In the genomic region with DNA sequence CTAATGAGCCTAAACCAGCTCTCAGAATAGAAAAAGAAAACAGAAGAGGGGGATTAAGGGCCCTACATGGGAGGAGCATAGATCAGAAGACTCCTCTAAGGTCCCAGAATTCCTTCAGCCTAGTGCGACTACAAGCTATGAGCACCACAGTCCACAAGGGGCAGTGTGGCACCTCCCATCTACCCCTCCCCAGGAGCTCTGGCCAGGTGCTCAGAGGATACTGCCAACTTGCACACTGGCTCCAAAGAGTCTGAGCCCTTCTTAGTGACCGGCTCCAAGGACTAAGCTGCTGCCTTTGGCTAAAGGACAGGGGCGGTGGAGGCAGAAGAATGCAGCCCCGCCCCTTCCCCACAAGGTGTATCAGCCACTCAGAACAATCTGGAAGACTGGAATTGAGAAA, we compare ENCODE assay signal across 9 mouse cellular contexts.
A peak's percentile ranks its signal among the peaks of the same experiment; 100 is the strongest.
DNase-seq lines count a peak whose midpoint lies in the region; ATAC-seq and TF ChIP-seq lines count a peak whose summit lies in the region.
"Had no signal": no experiment of that assay in that cellular context is flagged by ENCODE, and none has a peak within 500 bp of the region (broad histone marks: within the 10 kb centered on the region; RNA-seq: fewer than 3 reads in every experiment).

No protein-coding gene starts in this region.

- H3K27ac ChIP-seq in forebrain, embryonic 13.5 days = peak overlapping the region; percentile 37; the same call in 1 of the 2 replicates
- H3K27ac ChIP-seq in hindbrain, embryonic 15.5 days (replicated peaks) = peak overlapping the region; percentile 37; the same call in 1 of the 2 replicates
- no peak overlapping the region for H3K27ac ChIP-seq in limb, embryonic 14.5 days (replicated peaks; ENCODE audit: low read depth, low read length)
- H3K27ac ChIP-seq: neural tube, embryonic 13.5 days had no signal

- peaks cover 97% of the 10 kb centered on the region for H3K4me1 ChIP-seq in forebrain, embryonic 13.5 days
- H3K4me1 ChIP-seq in hindbrain, embryonic 15.5 days (replicated peaks) = peaks cover 95% of the 10 kb centered on the region
- peaks cover 15% of the 10 kb centered on the region for H3K4me1 ChIP-seq in limb, embryonic 14.5 days (ENCODE audit: control insufficient read depth, insufficient read depth, low read length)

- 14% methylated on average over 4 of the region's 4 CpGs for WGBS in forebrain, embryonic 13.5 days
- 50% methylated on average over 4 of the region's 4 CpGs for WGBS in hindbrain, embryonic 15.5 days
- 20% methylated on average over 4 of the region's 4 CpGs for whole genome bisulfite sequencing in limb, embryonic 14.5 days

- peak; percentile 36 for DNase-seq in urinary bladder, postnatal 25 days (ENCODE audit: low spot score)
- no peak for DNase-seq in urinary bladder, adult 18-20 months (ENCODE audit: low spot score in 2 of 2)
- DNase-seq in limb, embryonic 14.5 days (ENCODE audit: low spot score) = peak; percentile 58
- no peak for DNase-seq in frontal cortex, postnatal 36 days (ENCODE audit: low spot score in 2 of 2)

- H3K4me3 ChIP-seq in forebrain, embryonic 13.5 days = no peak overlapping the region
- H3K4me3 ChIP-seq in hindbrain, embryonic 15.5 days = no peak overlapping the region
- H3K4me3 ChIP-seq in limb, embryonic 14.5 days (replicated peaks; ENCODE audit: low read length) = no peak overlapping the region
- H3K4me3 ChIP-seq: neural tube, embryonic 13.5 days had no signal

- no peak overlapping the region for H3K9ac ChIP-seq in forebrain, embryonic 13.5 days
- no peak overlapping the region for H3K9ac ChIP-seq in hindbrain, embryonic 15.5 days
- no peak overlapping the region for H3K9ac ChIP-seq in limb, embryonic 14.5 days (ENCODE audit: low read depth, low read length, severe bottlenecking)
- H3K9ac ChIP-seq: neural tube, embryonic 13.5 days had no signal

- TF ChIP-seq POLR2A in limb, embryonic 14.5 days (IDR thresholded peaks at IDR 0.05; ENCODE audit: borderline replicate concordance, extremely low read depth, insufficient read depth, insufficient read length) = no peak

- H3K4me2 ChIP-seq in forebrain, embryonic 13.5 days = no peak overlapping the region
- H3K4me2 ChIP-seq in hindbrain, embryonic 15.5 days = no peak overlapping the region
- H3K4me2 ChIP-seq in limb, embryonic 14.5 days (replicated peaks; ENCODE audit: low read depth, low read length, severe bottlenecking) = no peak overlapping the region
- H3K4me2 ChIP-seq: neural tube, embryonic 13.5 days had no signal

- no peaks in the 10 kb centered on the region for H3K27me3 ChIP-seq in forebrain, embryonic 13.5 days
- no peaks in the 10 kb centered on the region for H3K27me3 ChIP-seq in hindbrain, embryonic 15.5 days
- H3K27me3 ChIP-seq in limb, embryonic 14.5 days (ENCODE audit: control insufficient read depth, insufficient read depth, low read length) = no peaks in the 10 kb centered on the region
- H3K27me3 ChIP-seq: neural tube, embryonic 13.5 days had no signal

- 0 out of 2 replicates have a peak, but pooled peaks cover 2% of the 10 kb centered on the region for H3K36me3 ChIP-seq in forebrain, embryonic 13.5 days (ENCODE audit: poor library complexity, severe bottlenecking)
- H3K36me3 ChIP-seq in hindbrain, embryonic 15.5 days = no peaks in the 10 kb centered on the region
- H3K36me3 ChIP-seq in limb, embryonic 14.5 days (ENCODE audit: control insufficient read depth, insufficient read depth, low read length) = no peaks in the 10 kb centered on the region
- H3K36me3 ChIP-seq: neural tube, embryonic 13.5 days had no signal

- peak; percentile 68 for ATAC-seq in cerebellum, adult (ENCODE audit: insufficient number of reproducible peaks, low FRiP score, low TSS enrichment)
- ATAC-seq in forebrain, embryonic 13.5 days = peak; percentile 34; the same call in 1 of the 2 replicates
- no peak; the same call in 1 of the 2 replicates for ATAC-seq in hindbrain, embryonic 15.5 days (ENCODE audit: low FRiP score, low read depth)
- ATAC-seq in limb, embryonic 14.5 days (ENCODE audit: low FRiP score, low read depth) = no peak
- ATAC-seq in neutrophil, adult 5-6 weeks (ENCODE audit: extremely low read depth, insufficient number of reproducible peaks, low FRiP score, poor library complexity, severe bottlenecking) = peak; percentile 57

- no peaks in the 10 kb centered on the region for H3K9me3 ChIP-seq in forebrain, embryonic 13.5 days (replicated peaks)
- H3K9me3 ChIP-seq in hindbrain, embryonic 15.5 days = no peaks in the 10 kb centered on the region
- H3K9me3 ChIP-seq in limb, embryonic 14.5 days (ENCODE audit: control insufficient read depth, low read length) = no peaks in the 10 kb centered on the region
- H3K9me3 ChIP-seq: neural tube, embryonic 13.5 days had no signal

Comparison
In these comparisons a context has a peak if more than half of its experiments do, and no peak if none do; other contexts are left out.
1. DNase-seq: peak in urinary bladder, postnatal 25 days (single experiment) and limb, embryonic 14.5 days (single experiment); none in urinary bladder, adult 18-20 months (0 of 2) and frontal cortex, postnatal 36 days (0 of 2).
2. ATAC-seq: peak in cerebellum, adult (single experiment), forebrain, embryonic 13.5 days (single experiment) and neutrophil, adult 5-6 weeks (single experiment); none in hindbrain, embryonic 15.5 days (single experiment) and limb, embryonic 14.5 days (single experiment).